Mouse (Mus musculus) limb, embryonic 13.5 days (tissue): Measurements from ENCODE around the gene Prelid3b. TPM values are rescaled to one million over a fixed set of nuclear protein-coding genes. Genes with fewer than 3 reads are reported as not detected.

Experiments
- polyA plus RNA-seq: library from polyadenylated mRNA; unstranded; fragments of >200 nt; fragmentation: Nextera tagmentation; extraction: Ambion mirVana; gene quantifications from 2 replicates; pipeline ENCODE4 v1.2.1, GENCODE M21; 2015

Gene Prelid3b
- polyA plus RNA-seq, 1 experiment from 2014 or later, result 108 TPM

Other genes starting within 250 kb of the Prelid3b start
- gene Gnas, start 188.8 kb downstream of the Prelid3b start, polyA plus RNA-seq, result 1,943 and 1,947 TPM in 2 replicates
- gene Gm20721, start 126.4 kb downstream of the Prelid3b start, polyA plus RNA-seq, result 21.5 and 25.3 TPM in 2 replicates
- gene Nelfcd, start 57.3 kb downstream of the Prelid3b start, polyA plus RNA-seq, result 144 and 148 TPM in 2 replicates
- gene Ctsz, start 34.0 kb downstream of the Prelid3b start, polyA plus RNA-seq, result 166 and 177 TPM in 2 replicates
- gene Tubb1, start 22.4 kb downstream of the Prelid3b start, polyA plus RNA-seq, result 2.2 and 3.1 TPM in 2 replicates
- gene Atp5e, start 9.0 kb downstream of the Prelid3b start, polyA plus RNA-seq, result 765 and 779 TPM in 2 replicates
- 0.03 TPM in 2 replicates for gene Zfp831, start 170.5 kb upstream of the Prelid3b start, polyA plus RNA-seq